Mouse (Mus musculus): Measurements from ENCODE around the gene Rbmxl2. TPM values are rescaled to one million over a fixed set of nuclear protein-coding genes. Genes with fewer than 3 reads are reported as not detected.

The Rbmxl2 gene
- total RNA-seq (2021), result under 1 TPM; 0.17 to 0.34 TPM

DNA sequence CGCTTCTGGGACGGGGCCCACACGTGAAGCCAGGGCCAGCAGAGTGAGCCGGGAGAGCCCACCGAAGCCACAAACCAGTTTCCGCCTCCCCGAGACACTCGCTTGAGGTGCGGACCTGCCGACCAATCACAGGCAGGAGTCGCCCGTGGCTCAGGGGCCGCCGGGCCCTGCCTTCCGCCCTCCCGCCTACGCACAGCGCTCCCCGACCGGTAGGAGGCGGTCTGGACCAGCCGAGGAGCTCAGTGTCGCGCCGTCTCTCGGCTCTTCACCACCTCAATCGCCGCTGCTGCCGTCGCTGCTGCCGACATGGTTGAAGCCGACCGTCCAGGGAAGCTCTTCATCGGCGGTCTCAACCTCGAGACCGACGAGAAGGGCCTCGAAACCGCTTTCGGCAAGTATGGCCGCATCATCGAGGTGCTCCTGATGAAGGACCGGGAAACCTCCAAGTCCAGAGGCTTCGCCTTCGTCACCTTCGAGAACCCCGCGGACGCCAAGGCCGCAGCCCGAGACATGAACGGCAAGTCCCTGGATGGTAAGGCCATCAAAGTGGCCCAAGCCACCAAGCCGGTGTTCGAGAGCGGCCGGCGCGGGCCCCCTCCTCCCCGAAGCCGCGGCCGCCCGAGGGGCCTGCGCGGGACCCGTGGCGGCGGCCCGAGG lies at the start of gene Rbmxl2:
Rbmxl2 (plus strand) TSS at position 242 of the 657 bp plus-strand sequence.
- intact Hi-C loops (cut with DNase I), result no loop called here

DNA sequence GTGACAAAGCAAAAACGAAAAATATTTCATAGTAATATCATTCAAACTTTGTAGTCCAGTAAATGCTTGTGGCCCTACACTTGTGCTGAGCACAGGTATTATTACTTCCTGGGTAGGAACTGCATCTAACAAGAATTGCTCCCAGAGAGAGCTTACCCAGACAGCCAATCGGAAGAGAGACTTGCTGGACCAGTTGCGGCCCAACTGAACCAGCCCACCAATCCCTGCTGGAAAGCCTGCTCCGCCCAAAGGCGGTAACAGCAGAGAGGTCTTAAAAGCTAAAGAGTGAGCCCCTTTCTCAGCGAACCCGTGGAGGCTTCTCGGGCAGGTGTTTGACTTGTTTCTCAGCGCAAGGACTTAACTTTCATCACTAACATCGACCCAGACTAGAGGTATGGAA lies 42.6 kb upstream of the Rbmxl2 start, which contains the start of gene Nlrp14:
Nlrp14 (plus strand) TSS at position 301 of the 400 bp plus-strand sequence.
- intact Hi-C loops (cut with DNase I), result no loop called here

More for the DNA sequence above, at the start of gene Rbmxl2:
- DNase-seq, result peak in 1 of 2 experiments; percentile 0

GRCm38 (mm10) chr7:107180406-107180805 lies 28.8 kb upstream of the Rbmxl2 start:
- intact Hi-C loops (cut with DNase I), result no loop called here
- DNase-seq, result no peak

More for the DNA sequence above, 42.6 kb upstream of the Rbmxl2 start, which contains the start of gene Nlrp14:
- no peak for DNase-seq

GRCm38 (mm10) chr7:107201817-107202216 lies 7.4 kb upstream of the Rbmxl2 start:
- intact Hi-C loops (cut with DNase I), result no loop called here
- DNase-seq, result peak in 1 of 2 experiments; percentile 5

DNA sequence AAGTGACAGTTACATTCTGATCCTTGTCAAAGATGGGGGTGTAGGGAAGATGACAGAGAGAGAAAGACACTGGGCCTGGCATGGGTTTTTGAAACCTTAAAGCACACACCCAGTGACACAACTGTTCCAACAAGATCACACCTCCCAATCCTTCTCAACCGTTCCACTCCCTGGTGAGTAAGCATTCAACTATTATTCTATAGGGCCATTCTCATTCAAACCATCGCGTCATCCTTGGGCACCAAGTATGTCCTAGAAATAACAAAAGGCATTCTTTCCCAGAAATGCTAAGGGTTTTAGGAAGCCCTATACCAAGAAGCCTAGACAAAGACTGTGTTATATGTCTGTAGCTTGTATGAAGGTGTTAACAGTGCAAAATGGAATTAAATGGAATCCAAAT lies 1.4 kb upstream of the Rbmxl2 start:
- intact Hi-C loops (cut with DNase I), result no loop called here
- DNase-seq, result no peak

GRCm38 (mm10) chr7:107210126-107210576 lies 906 bp downstream of the Rbmxl2 start:
- intact Hi-C loops (cut with DNase I), result no loop called here
- DNase-seq, result peak; percentile 1 to 2

DNA sequence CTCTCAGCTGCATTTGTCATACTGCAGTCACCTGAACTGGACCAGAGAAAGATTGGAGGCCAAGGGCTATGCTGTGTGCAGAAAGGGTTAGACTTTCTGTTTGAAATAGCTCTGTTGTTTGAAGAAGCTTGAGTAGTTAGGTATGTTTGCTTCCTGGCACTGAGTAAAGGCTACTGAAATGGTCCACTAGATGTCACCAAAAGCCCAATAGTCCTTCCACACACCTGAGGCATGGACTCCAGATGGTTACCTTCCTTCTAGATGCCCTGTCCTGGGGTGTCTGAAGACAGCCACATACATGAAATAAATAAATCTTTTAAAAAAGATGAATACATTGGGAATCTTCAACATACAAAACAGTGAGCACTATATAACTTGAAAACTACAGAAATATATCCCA lies 6.5 kb downstream of the Rbmxl2 start:
- peak; percentile 3 to 14 for DNase-seq
- intact Hi-C loops (cut with DNase I), result loop anchor here (5.0 kb wide), 2 partner anchors 312 to 572 kb away; no protein-coding TSS in a partner anchor

DNA sequence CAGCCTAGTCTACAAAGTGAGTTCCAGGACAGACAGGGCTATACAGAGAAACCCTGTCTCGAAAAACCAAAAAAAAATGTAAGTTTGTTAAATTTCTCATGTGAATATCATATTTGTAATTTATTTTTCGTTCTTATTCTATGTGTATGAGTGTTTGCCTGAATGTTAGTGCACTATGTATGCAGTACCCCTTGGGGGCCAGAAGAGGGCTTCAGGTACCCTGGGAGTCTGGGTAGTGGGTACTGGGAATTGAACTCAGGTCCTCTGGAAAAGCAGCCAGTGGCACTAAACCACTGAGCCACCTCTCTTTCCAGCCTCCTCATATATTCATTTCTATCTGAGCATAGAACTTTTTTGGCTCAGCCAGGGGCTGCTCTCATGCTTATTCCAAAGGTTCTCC lies 7.6 kb downstream of the Rbmxl2 start:
- intact Hi-C loops (cut with DNase I), result loop anchor here (5.0 kb wide), 2 partner anchors 310 to 570 kb away; no protein-coding TSS in a partner anchor
- no peak for DNase-seq

DNA sequence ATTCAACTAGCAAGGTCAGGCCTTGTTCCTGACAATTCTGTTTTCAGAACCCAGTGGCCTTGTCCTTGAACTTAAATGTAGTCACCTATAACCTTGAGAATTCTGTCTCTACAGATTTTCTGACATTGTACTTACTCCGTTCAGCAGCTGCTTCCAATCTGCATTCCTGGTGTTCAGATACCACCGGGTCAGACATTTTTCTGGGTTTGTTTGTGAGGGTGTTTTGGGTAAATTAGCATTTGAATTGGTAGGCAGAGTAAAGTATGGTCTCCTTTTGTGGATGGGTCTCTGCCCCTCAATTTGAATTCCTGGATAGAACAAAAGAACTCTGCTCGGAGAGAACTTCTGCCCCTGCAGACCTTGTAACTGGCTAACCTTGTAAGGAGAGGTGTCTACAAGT lies 27.6 kb downstream of the Rbmxl2 start:
- intact Hi-C loops (cut with DNase I), result no loop called here
- DNase-seq, result no peak

GRCm38 (mm10) chr7:107237498-107237897 lies 28.3 kb downstream of the Rbmxl2 start:
- DNase-seq, result no peak
- intact Hi-C loops (cut with DNase I), result no loop called here

DNA sequence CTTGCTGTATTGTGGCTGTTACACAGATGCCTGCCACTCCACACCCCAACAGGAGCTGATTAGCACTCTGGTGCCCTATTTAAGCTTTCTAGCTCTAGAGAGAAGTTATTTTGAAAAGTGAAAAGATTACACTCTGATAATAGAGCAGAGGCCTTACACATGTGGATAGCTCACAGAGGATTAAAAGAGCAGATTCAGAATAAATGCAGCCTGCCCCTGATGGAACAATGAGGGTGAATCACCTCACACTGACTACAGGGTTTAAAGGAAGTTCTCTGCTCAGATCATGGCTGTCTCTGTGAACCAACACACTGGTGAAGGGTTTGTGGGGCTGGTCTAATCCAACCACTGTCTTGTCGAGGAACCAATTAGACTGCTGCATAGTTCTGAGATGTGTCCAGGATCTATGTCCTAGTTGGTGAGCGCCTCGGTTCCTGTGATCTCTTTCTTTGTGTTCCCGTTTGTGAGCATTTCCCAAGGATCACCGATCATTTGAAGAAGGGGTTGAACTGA lies 32.2 kb downstream of the Rbmxl2 start:
- intact Hi-C loops (cut with DNase I), result no loop called here
- no peak for DNase-seq

DNA sequence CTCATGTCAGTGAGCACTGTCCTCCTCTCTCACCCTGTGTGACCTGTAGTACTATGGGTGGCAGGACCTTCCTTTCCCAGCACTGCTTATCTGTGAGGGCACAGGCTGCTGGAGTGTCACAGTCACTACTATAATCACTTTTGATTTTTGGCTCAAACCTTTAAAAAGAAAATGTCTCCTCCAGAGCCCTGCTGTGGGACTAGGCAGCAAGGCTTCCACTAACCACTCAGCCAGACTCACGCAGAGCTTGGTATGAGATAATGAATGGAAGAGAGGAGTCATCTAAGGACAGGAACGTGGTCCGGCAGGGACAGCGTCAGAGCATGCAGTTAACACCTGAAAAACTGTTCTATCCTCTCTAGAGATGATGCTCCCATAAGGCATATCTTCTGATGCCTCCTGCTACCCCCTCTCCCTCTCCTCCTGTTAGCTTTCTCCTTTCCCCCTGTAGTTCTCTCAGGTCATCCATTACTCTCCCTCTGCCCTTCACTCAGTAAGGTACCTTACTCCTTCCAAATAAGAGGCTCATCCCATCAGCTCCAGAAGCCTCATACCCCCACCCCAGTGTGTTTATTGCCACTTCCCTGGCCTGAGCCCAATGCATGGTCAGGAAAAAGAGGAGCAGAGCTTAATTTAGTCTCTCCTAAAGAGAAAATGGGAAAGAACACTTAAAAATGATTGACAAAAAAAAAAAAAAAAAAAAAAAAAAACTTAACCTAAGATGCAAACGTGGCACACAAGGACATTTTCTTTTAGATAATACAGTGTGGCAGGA lies 41.2 kb downstream of the Rbmxl2 start:
- intact Hi-C loops (cut with DNase I), result no loop called here
- no peak for DNase-seq

DNA sequence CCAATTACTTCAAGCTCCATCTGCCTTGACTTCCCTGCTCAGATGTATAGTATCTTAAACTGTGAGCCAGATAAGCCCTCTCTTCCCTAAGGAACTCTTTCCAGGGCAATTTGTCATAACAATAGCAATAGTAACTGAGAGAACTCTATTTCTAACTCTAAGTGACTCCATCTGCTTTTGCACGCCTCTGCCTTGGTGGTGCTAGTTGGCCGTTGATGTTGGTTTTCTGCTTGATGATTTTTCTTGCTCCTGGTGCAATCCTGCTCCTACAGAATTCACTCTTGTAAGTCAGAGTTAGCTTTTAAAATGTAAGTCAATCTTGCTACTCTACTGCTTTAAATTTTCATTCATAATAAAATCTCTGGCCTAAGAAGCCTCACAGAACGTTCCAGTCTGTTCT lies 44.1 kb downstream of the Rbmxl2 start:
- DNase-seq, result no peak
- intact Hi-C loops (cut with DNase I), result no loop called here

GRCm38 (mm10) chr7:107259936-107260335 lies 50.7 kb downstream of the Rbmxl2 start:
- intact Hi-C loops (cut with DNase I), result no loop called here

More at GRCm38 (mm10) chr7:107259936-107260335, 50.7 kb downstream of the Rbmxl2 start:
- no peak for DNase-seq

Other genes starting within 250 kb of the Rbmxl2 start
- gene Olfr6, start 245.5 kb upstream of the Rbmxl2 start, total RNA-seq (2021), result not detected
- gene Olfr711, start 234.0 kb upstream of the Rbmxl2 start, total RNA-seq (2021), result not detected
- gene Olfr2, start 203.4 kb upstream of the Rbmxl2 start, total RNA-seq (2021), result not detected
- not detected for gene Olfr713, start 178.3 kb upstream of the Rbmxl2 start, total RNA-seq (2021)
- gene Olfr714, start 138.5 kb upstream of the Rbmxl2 start, total RNA-seq (2021), result not detected
- not detected for gene Olfr17, start 116.2 kb upstream of the Rbmxl2 start, total RNA-seq (2021)
- not detected for gene Olfr715b, start 99.1 kb upstream of the Rbmxl2 start, total RNA-seq (2021)
- not detected for gene Olfr715, start 78.4 kb upstream of the Rbmxl2 start, total RNA-seq (2021)
- gene Olfr716, start 71.1 kb upstream of the Rbmxl2 start, total RNA-seq (2021), result not detected
- not detected for gene Nlrp14, start 42.5 kb upstream of the Rbmxl2 start, total RNA-seq (2021)
- gene Syt9, start 161.3 kb downstream of the Rbmxl2 start, total RNA-seq (2021), result under 1 TPM; 0.10 to 0.15 TPM

Measured in heart, postnatal 10 days (tissue).